Mouse (Mus musculus) E14TG2a.4 (cell line): ENCODE data around the gene Ciao2b.
"Not testable (repeated sequence)": the region's sequence is repeated elsewhere in the genome, so short reads cannot be mapped to it uniquely, and the experiment has no call there.

ENCODE experiments used
- H3K27me3 ChIP-seq: 2 replicates; pipeline ENCODE4 v1.6.1; 2014; ENCODE audit warnings: low read length, control low read depth; ENCODE audit not compliant: insufficient read depth
- H3K36me3 ChIP-seq: 2 replicates; pipeline ENCODE4 v1.6.1; 2014; ENCODE audit warnings: low read length, control low read depth; ENCODE audit not compliant: insufficient read depth
- H3K4me1 ChIP-seq: replicated peaks from 2 replicates; pipeline ENCODE4 v1.6.1; 2014; ENCODE audit warnings: low read depth, low read length, control low read depth
- H3K4me3 ChIP-seq: replicated peaks from 2 replicates; pipeline ENCODE4 v1.5.1; 2014; ENCODE audit warnings: mild to moderate bottlenecking, low read length
- H3K9me3 ChIP-seq: 2 replicates; pipeline ENCODE4 v1.6.1; 2014; ENCODE audit warnings: low read length, control low read depth
- CTCF ChIP-seq: conservative IDR thresholded peaks from 2 replicates; pipeline ENCODE4 v1.5.1; 2014; ENCODE audit warnings: low read length
- NANOG ChIP-seq: IDR thresholded peaks from 2 replicates; pipeline ENCODE4 v1.6.1; 2014; ENCODE audit warnings: borderline replicate concordance, low read length, mixed read lengths
- POU5F1 ChIP-seq: IDR thresholded peaks from 2 replicates; pipeline ENCODE4 v1.6.1; 2014; ENCODE audit warnings: low read length, borderline replicate concordance

Ciao2b gene

GRCm38 (mm10) chr8:104641426-104642323 is at the start of gene Ciao2b:
TSS of gene Ciao2b (minus strand) at chr8:104641965.
- Histone ChIP-seq H3K4me3 (peak within 1 kb of the TSS; percentile 94), H3K36me3 (peaks cover 24% of the 10 kb centered on the region), H3K27me3 (peaks cover 6% of the 10 kb centered on the region; the same call in 1 of the 2 replicates), H3K4me1 (peaks cover 22% of the 10 kb centered on the region), H3K9me3 (no peaks in the 10 kb centered on the region)
- TF ChIP-seq NANOG (no peak), POU5F1 (no peak), CTCF (no peak)

GRCm38 (mm10) chr8:104688433-104688832 is 46.7 kb upstream of the Ciao2b start:
- no peak for TF ChIP-seq CTCF
- no peak for TF ChIP-seq POU5F1
- TF ChIP-seq NANOG, result no peak
- Histone ChIP-seq H3K9me3 (no peaks in the 10 kb centered on the region), H3K4me3 (no peak overlapping the region), H3K36me3 (no peaks in the 10 kb centered on the region), H3K27me3 (no peaks in the 10 kb centered on the region), H3K4me1 (no peaks in the 10 kb centered on the region)

- Histone ChIP-seq H3K36me3 (no peaks in the 10 kb centered on the region), H3K4me1 (no peaks in the 10 kb centered on the region), H3K4me3 (no peak overlapping the region), H3K9me3 (peaks cover 26% of the 10 kb centered on the region), H3K27me3 (no peaks in the 10 kb centered on the region; the same call in 1 of the 2 replicates)
- TF ChIP-seq POU5F1, result no peak
- TF ChIP-seq CTCF, result no peak
- no peak for TF ChIP-seq NANOG
Measured at GRCm38 (mm10) chr8:104655614-104656013, 13.8 kb upstream of the Ciao2b start.

GRCm38 (mm10) chr8:104654984-104655383 is 13.2 kb upstream of the Ciao2b start:
- TF ChIP-seq CTCF, result peak; percentile 76
- TF ChIP-seq POU5F1, result no peak
- TF ChIP-seq NANOG, result no peak
- H3K4me3 ChIP-seq, result no peak overlapping the region
- H3K9me3 ChIP-seq, result peaks cover 26% of the 10 kb centered on the region
- H3K36me3 ChIP-seq, result no peaks in the 10 kb centered on the region
- H3K27me3 ChIP-seq, result no peaks in the 10 kb centered on the region; the same call in 1 of the 2 replicates
- no peaks in the 10 kb centered on the region for H3K4me1 ChIP-seq

GRCm38 (mm10) chr8:104644187-104644586 is 2.4 kb upstream of the Ciao2b start:
- H3K4me3 ChIP-seq, result not testable (repeated sequence)

GRCm38 (mm10) chr8:104642324-104642654 is 524 bp upstream of the Ciao2b start:
- H3K36me3 ChIP-seq, result peaks cover 21% of the 10 kb centered on the region
- TF ChIP-seq POU5F1 (no peak), CTCF (no peak)
- H3K4me1 ChIP-seq, result peaks cover 22% of the 10 kb centered on the region
- H3K27me3 ChIP-seq, result peaks cover 6% of the 10 kb centered on the region; the same call in 1 of the 2 replicates
- no peaks in the 10 kb centered on the region for H3K9me3 ChIP-seq
- peak overlapping the region; percentile 94 for H3K4me3 ChIP-seq

More at GRCm38 (mm10) chr8:104644187-104644586, 2.4 kb upstream of the Ciao2b start:
- not testable (repeated sequence) for H3K27me3 ChIP-seq, H3K36me3 ChIP-seq, H3K9me3 ChIP-seq
- H3K4me1 ChIP-seq, result peaks cover 22% of the 10 kb centered on the region

- Histone ChIP-seq H3K36me3 (peaks cover 25% of the 10 kb centered on the region), H3K9me3 (no peaks in the 10 kb centered on the region), H3K4me1 (peaks cover 22% of the 10 kb centered on the region), H3K4me3 (peak overlapping the region; percentile 94), H3K27me3 (peaks cover 6% of the 10 kb centered on the region; the same call in 1 of the 2 replicates)
- TF ChIP-seq NANOG (no peak), CTCF (no peak), POU5F1 (no peak)
Measured at GRCm38 (mm10) chr8:104640831-104641370, 864 bp downstream of the Ciao2b start.

GRCm38 (mm10) chr8:104640241-104640640 is 1.5 kb downstream of the Ciao2b start:
- Histone ChIP-seq H3K4me3 (peak overlapping the region; percentile 94), H3K9me3 (no peaks in the 10 kb centered on the region), H3K27me3 (peaks cover 6% of the 10 kb centered on the region; the same call in 1 of the 2 replicates), H3K4me1 (peaks cover 22% of the 10 kb centered on the region), H3K36me3 (peaks cover 31% of the 10 kb centered on the region)
- no peak for TF ChIP-seq POU5F1
- TF ChIP-seq NANOG, result no peak
- TF ChIP-seq CTCF, result no peak
